Mouse (Mus musculus) midbrain, embryonic 12.5 days (tissue): ENCODE measurements around the gene Itpkb. TPM values are rescaled to one million over a fixed set of nuclear protein-coding genes. Genes with fewer than 3 reads are reported as not detected.
"Not testable (repeated sequence)": the region's sequence is repeated elsewhere in the genome, so short reads cannot be mapped to it uniquely, and the experiment has no call there.

ENCODE experiments used
- ATAC-seq: fragments of 200-750 bp; cut with Nextera tagmentation; 2 replicates; pipeline ENCODE4 v1.8.0; 2017; ENCODE audit warnings: low read depth, moderate TSS enrichment, moderate library complexity; ENCODE audit not compliant: low FRiP score
- H3K27ac ChIP-seq: fragments of 300-500 bp; sonication (generic); replicated peaks from 2 replicates; pipeline ENCODE4 v1.5.1; 2016; ENCODE audit warnings: mild to moderate bottlenecking
- H3K27me3 ChIP-seq: fragments of 300-500 bp; sonication (generic); 2 replicates; pipeline ENCODE4 v1.6.1; 2016; ENCODE audit warnings: mild to moderate bottlenecking
- H3K36me3 ChIP-seq: fragments of 300-500 bp; sonication (generic); 2 replicates; pipeline ENCODE4 v1.6.1; 2016
- H3K4me1 ChIP-seq: fragments of 300-500 bp; sonication (generic); 2 replicates; pipeline ENCODE4 v1.6.1; 2016
- H3K4me2 ChIP-seq: fragments of 300-500 bp; sonication (generic); replicated peaks from 2 replicates; pipeline ENCODE4 v1.6.1; 2016; ENCODE audit warnings: mild to moderate bottlenecking, moderate library complexity
- H3K4me3 ChIP-seq: fragments of 300-500 bp; sonication (generic); 2 replicates; pipeline ENCODE4 v1.5.1; 2016; ENCODE audit warnings: mild to moderate bottlenecking
- H3K9ac ChIP-seq: fragments of 300-500 bp; sonication (generic); replicated peaks from 2 replicates; pipeline ENCODE4 v1.6.1; 2016; ENCODE audit warnings: mild to moderate bottlenecking, moderate library complexity
- H3K9me3 ChIP-seq: fragments of 300-500 bp; sonication (generic); 2 replicates; pipeline ENCODE4 v1.6.1; 2016; ENCODE audit warnings: mild to moderate bottlenecking
- WGBS: fragments of 180-500 bp; shearing (Covaris S2); methylation state at CpG from one replicate; pipeline ENCODE4 v1.1.7; 2016; 5-methylcytosine and 5-hydroxymethylcytosine counted together
- polyA plus RNA-seq: library from polyadenylated mRNA; unstranded; fragments of >200 nt; fragmentation: Nextera tagmentation; extraction: Ambion mirVana; gene quantifications from 2 replicates; pipeline ENCODE4 v1.2.1, GENCODE M21; 2016

Gene Itpkb
- polyA plus RNA-seq, 1 experiment from 2014 or later, result 5.2 TPM

DNA sequence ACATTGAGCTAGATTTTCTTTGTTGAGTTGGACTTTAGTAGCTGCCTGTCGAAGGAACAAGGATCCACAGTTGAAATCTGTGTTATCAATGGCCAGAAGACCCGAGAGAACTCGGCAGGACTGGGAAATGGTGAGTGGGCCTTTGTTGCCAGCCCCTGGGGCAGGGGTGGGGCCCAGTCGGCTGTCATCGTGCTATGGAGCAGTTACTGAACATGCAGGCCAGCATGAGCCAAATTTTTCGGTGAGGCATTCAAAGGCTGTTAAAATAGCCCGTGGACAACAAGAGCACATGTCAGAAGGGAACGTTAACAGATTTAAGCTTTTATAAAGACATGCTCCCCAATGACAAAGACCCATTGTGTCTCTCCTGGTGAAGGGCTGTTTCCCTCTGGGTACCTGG lies 52.1 kb downstream of the Itpkb start:
- H3K4me2 ChIP-seq, result no peak overlapping the region
- no peak for ATAC-seq
- 55% methylated on average over 8 of the region's 8 CpGs for WGBS
- H3K4me3 ChIP-seq, result no peak overlapping the region
- H3K27ac ChIP-seq, result no peak overlapping the region
- no peaks in the 10 kb centered on the region for H3K9me3 ChIP-seq
- H3K27me3 ChIP-seq, result no peaks in the 10 kb centered on the region
- H3K9ac ChIP-seq, result no peak overlapping the region
- no peaks in the 10 kb centered on the region for H3K36me3 ChIP-seq
- peaks cover 17% of the 10 kb centered on the region for H3K4me1 ChIP-seq

DNA sequence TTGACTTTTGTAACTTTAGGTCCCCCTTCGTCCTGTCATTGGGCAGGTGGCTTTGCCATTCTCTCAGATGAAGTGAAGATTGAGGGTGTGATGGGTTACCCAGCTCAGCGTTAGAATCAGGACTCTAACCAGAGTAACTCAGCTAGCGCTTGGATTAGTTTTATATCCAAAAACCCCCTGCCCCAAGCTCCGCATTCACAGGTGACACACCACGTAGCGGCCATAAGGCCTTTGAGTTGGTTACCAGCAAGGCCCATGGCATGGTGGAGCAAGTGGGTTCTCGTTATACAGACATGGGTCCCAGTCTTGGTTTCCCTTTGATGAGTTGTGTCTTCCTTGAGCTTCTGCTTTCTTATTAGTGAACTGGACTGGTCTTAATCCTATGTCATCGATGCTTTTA lies 53.6 kb downstream of the Itpkb start:
- Histone ChIP-seq H3K36me3 (no peaks in the 10 kb centered on the region), H3K4me3 (no peak overlapping the region), H3K27ac (no peak overlapping the region), H3K4me1 (peaks cover 20% of the 10 kb centered on the region), H3K27me3 (no peaks in the 10 kb centered on the region), H3K4me2 (no peak overlapping the region), H3K9ac (no peak overlapping the region), H3K9me3 (no peaks in the 10 kb centered on the region)
- 94% methylated on average over 8 of the region's 8 CpGs for WGBS
- no peak for ATAC-seq

DNA sequence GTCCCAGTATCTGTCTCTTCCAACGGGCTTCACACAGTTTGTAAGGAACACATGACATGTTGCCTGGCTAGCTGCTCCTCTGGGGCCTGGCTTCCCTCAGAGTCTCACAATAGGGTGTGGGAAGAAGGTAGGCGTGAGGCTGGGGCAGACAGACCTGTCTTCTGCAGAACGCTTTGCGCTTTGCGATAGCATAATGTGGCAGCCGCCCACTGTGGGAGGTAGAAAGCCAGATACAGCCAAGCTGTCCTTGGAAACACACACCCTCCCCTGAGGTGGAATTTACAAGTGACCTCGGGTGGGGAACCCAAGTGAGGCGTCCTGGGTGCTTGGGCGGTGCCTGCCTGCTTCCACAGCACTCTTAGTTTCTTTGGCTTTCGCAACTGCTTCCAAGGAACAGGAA lies 54.2 kb downstream of the Itpkb start:
- no peak overlapping the region for H3K4me2 ChIP-seq
- no peak for ATAC-seq
- peaks cover 20% of the 10 kb centered on the region for H3K4me1 ChIP-seq
- no peaks in the 10 kb centered on the region for H3K36me3 ChIP-seq
- no peak overlapping the region for H3K4me3 ChIP-seq
- no peaks in the 10 kb centered on the region for H3K27me3 ChIP-seq
- WGBS, result 70% methylated on average over 10 of the region's 10 CpGs
- no peak overlapping the region for H3K27ac ChIP-seq
- H3K9me3 ChIP-seq, result no peaks in the 10 kb centered on the region
- no peak overlapping the region for H3K9ac ChIP-seq

DNA sequence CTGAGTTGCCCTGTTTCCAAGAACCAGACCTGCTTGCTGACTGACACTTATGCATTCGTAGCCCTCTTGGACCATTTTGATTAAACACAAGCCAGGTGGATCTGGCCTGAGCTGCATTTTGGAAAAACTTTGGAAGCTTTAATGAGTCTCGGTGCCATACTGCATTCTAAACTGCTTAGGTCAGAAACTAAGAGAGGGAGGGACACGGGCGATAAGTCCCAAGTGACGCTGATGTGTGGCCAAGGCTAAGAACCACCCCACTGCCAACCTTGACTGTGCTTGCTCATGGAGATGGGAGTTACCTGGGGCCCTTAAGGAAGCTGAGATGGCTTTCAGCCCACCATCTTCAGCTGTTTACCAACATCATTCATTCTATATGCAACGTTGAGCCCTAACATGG lies 55.0 kb downstream of the Itpkb start:
- Histone ChIP-seq H3K4me2 (no peak overlapping the region), H3K9ac (no peak overlapping the region), H3K27ac (no peak overlapping the region), H3K36me3 (no peaks in the 10 kb centered on the region), H3K4me1 (peaks cover 20% of the 10 kb centered on the region), H3K27me3 (no peaks in the 10 kb centered on the region), H3K4me3 (no peak overlapping the region), H3K9me3 (no peaks in the 10 kb centered on the region)
- WGBS, result 90% methylated on average over 6 of the region's 6 CpGs
- no peak for ATAC-seq

DNA sequence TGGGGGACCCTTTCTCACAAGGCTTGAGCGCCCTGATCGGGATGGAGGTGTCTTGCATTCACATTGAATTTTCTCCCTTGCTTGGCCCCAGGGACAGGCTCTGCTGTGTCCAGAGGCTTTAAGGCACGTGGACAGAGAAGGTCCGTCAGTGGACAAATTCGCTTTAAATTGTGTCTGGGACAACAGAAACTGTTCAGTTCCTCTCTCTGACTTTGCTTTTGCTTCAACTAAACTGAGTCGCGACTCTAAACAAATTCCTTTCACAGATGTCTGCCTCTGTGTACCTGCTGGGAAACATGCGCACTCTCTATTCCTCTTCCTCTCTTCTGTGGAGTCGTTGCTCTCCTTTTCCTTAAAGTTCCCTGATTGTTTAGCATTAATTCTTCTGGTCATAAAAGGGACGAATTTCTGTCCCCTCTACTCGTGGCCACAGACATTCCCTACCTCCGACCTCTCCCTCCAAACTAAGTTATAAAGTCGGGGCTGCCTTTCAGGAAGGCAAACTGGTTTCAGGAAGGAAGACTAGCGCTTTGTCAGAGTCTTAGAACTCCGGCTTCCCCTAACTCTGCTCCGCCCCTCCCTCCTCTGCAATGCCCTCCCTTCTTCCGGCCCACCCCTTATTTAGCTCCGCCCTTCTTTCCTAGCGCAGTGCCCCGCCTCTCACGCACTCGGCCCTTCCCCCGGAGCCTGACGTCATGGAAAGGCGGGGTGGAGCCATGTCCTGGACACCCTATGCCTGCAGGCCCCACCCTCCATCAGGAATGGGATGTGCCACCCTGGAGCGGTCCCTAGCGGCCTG lies 56.9 kb downstream of the Itpkb start:
- 1% methylated on average over 27 of the region's 27 CpGs for WGBS
- Histone ChIP-seq H3K4me2 (peak overlapping the region; percentile 66), H3K27ac (peak overlapping the region; percentile 47)

DNA sequence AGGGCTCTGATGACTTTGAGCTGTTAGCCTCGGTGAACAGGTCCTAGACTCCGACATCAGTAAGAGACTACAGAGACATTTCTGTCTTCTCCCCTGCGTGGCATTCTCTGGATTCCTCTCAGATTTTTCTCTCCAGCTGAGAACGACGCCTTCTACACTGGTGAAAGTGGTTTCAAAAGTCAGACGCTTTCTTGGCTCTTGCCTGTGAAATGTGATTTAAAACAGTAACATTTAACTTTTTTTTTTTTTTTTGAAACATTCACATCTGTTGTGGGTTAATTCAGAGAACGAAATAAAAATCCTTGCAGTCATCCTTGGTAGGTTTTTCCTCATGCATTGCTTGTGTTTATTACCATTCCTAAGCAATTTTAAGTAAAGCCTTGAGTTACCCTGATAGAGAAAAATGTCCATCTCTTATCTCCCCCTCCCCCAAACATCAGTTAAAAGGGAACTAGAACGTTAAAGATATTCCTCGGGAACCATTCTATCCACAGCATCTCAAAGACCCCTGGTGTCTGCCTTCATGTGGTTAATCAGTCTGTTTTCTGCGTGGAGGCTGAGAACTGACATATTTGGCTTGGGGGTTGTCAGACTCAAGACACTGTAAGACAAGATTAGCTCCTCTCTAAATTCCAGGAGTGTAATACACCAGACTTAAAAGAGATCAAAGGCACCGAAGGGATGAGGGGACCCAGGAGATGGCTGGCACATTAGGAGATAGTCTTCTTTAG lies 57.6 kb downstream of the Itpkb start:
- WGBS, result 16% methylated on average over 11 of the region's 11 CpGs
- Histone ChIP-seq H3K9me3 (no peaks in the 10 kb centered on the region), H3K4me3 (peak overlapping the region; percentile 44), H3K36me3 (no peaks in the 10 kb centered on the region), H3K27ac (no peak overlapping the region; the same call in 1 of the 2 replicates), H3K4me2 (peak overlapping the region; percentile 66), H3K4me1 (peaks cover 15% of the 10 kb centered on the region), H3K9ac (0 out of 2 replicates have a peak overlapping the region, but pooled peaks have one; percentile 16), H3K27me3 (no peaks in the 10 kb centered on the region)
- ATAC-seq, result no peak

More for the DNA sequence above, 56.9 kb downstream of the Itpkb start:
- Histone ChIP-seq H3K9me3 (no peaks in the 10 kb centered on the region), H3K4me1 (peaks cover 19% of the 10 kb centered on the region), H3K9ac (peak overlapping the region; percentile 43), H3K36me3 (no peaks in the 10 kb centered on the region), H3K4me3 (peak overlapping the region; percentile 44), H3K27me3 (no peaks in the 10 kb centered on the region)
- ATAC-seq, result peak; percentile 97

DNA sequence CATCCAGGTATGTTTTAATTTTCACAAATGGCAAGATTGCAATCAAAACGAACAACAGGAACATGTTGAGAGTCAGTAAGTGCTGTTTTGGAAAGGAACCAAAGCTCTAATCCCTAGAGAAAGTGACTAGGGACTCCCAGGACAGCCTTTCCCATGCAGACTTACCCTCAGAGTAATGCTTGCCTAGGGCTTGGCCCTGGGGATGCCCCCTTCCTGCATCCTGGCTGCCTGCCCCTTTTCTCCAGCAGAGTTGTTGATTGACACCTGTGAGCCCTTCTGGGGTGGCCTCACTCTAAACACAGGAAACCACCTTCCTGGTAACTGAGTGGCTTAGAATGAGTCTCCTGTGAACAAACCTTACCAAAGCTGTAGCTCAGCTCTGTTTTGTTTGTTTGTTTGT lies 58.2 kb downstream of the Itpkb start:
- Histone ChIP-seq H3K9ac (no peak overlapping the region), H3K4me3 (no peak overlapping the region), H3K27me3 (no peaks in the 10 kb centered on the region), H3K27ac (no peak overlapping the region), H3K4me1 (peaks cover 15% of the 10 kb centered on the region), H3K4me2 (no peak overlapping the region), H3K9me3 (no peaks in the 10 kb centered on the region), H3K36me3 (no peaks in the 10 kb centered on the region)
- no peak for ATAC-seq
- WGBS, result 63% methylated on average over 1 of the region's 1 CpGs

DNA sequence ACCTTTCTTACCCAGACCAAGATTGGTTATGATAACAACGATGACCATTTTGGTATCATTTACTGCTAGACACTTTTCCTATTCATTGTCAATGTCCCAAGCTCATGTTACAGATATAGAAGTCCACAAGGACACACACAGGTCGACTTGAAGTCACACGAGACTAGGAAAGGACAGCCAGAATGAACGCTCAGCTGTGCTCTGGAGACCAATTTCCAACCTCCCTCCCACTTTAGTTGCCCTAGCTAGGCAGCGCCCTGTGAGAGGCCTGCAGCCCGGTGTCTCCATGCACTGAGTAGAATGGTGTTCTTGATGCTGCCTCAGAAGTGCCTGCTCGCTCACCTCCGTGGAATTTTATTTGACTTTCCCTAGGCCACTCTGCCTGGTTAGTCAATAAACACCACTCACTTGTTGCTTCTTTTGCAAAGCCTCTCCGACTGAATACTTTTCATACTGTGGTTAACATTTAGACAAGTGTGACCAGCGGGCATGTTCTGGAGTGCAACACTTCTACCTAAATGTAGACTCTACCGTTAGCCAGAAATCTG lies 59.0 kb downstream of the Itpkb start:
- ATAC-seq, H3K36me3 ChIP-seq, H3K27ac ChIP-seq, H3K4me2 ChIP-seq, H3K9me3 ChIP-seq, H3K4me3 ChIP-seq, H3K27me3 ChIP-seq, H3K9ac ChIP-seq: not testable (repeated sequence)
- peaks cover 15% of the 10 kb centered on the region for H3K4me1 ChIP-seq
- 87% methylated on average over 11 of the region's 11 CpGs for WGBS

DNA sequence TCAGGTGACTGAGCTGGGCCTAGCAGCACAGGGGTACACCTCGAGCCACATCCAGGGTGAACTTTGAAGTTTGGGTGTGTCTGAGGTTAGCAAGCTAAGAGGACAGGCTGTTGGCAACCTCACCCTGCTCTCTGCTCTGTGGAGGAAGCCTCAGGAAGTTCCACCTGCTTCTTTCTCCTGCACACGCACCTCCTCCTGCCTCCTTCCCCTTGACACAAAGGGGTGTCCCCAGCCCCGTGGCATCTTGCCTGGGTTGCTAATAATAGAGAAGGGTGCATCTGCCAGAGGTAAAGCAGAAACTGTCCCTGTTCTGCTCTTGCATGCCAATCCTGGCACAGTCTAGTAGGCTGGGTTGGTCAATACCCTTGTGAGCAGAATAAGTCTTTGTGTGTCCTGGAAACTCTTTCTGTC lies 60.0 kb downstream of the Itpkb start:
- no peaks in the 10 kb centered on the region for H3K9me3 ChIP-seq
- H3K27ac ChIP-seq, result no peak overlapping the region
- WGBS, result 82% methylated on average over 3 of the region's 3 CpGs
- no peak overlapping the region for H3K9ac ChIP-seq
- no peaks in the 10 kb centered on the region for H3K27me3 ChIP-seq
- ATAC-seq, result no peak
- peaks cover 13% of the 10 kb centered on the region for H3K4me1 ChIP-seq
- no peak overlapping the region for H3K4me2 ChIP-seq
- H3K4me3 ChIP-seq, result no peak overlapping the region
- H3K36me3 ChIP-seq, result no peaks in the 10 kb centered on the region

DNA sequence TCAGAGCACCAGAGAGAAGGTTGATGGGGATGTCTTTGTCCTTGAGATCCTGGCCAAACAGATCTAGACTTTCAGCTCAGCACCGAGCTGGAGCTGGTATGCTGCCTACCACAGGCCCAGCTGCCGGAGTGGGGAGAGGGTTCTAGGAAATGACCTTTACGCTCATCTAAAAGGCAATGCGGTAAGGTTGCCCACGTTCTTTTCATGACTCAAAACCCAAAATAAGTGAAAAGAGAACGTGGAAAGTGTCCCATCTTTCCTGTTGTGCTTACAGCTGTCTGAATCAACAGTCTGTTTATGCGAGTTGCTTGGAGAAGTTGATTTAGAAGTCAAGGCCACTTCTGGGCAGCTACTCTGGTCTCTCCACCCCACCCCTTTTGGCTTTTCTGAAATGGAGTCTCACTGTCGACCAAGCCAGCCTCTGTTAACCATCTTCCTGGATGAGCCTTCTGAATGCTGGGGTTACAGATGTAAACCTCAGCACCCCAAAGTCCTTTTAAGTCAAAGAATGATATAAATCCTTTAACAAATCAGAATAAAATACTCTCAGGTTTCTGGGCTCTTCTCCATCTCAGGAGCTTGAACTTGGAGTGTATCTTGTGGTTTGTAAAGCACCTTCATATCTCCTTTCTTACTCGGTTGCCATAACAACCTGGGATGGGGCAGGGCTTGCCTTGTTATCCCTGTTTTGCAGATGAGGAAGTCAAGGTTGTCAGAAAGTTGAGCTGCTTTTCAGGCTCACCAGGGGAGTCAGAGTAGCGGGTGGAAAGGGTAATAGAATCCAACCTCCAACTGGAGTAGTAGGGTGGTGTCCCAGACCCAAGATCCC lies 60.7 kb downstream of the Itpkb start:
- H3K9ac ChIP-seq, result no peak overlapping the region
- 79% methylated on average over 10 of the region's 10 CpGs for WGBS
- H3K27ac ChIP-seq, result no peak overlapping the region
- peaks cover 13% of the 10 kb centered on the region for H3K4me1 ChIP-seq
- no peak overlapping the region for H3K4me2 ChIP-seq
- no peak overlapping the region for H3K4me3 ChIP-seq
- no peak for ATAC-seq
- no peaks in the 10 kb centered on the region for H3K36me3 ChIP-seq
- no peaks in the 10 kb centered on the region for H3K27me3 ChIP-seq
- no peaks in the 10 kb centered on the region for H3K9me3 ChIP-seq

DNA sequence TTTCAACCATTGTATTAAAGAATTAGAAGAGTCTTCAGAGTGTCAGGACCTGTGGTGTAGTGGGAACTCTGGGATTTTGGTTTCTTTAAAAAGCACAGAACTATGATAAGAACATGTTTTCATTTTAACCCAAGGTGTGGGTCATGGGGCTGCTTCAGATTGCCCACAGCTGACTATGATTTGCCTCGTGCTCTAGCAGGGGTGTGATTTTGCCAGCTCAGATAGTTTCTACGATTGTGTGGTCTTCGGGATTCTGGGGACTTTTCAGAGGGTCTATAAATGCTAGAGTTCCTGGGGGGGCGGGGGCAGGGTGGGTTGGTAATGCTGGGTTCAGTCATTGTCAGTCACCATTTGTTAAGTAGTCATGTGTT lies 61.3 kb downstream of the Itpkb start:
- Histone ChIP-seq H3K27me3 (no peaks in the 10 kb centered on the region), H3K4me1 (peaks cover 9% of the 10 kb centered on the region), H3K36me3 (no peaks in the 10 kb centered on the region), H3K4me2 (no peak overlapping the region), H3K9me3 (no peaks in the 10 kb centered on the region), H3K4me3 (no peak overlapping the region), H3K9ac (no peak overlapping the region), H3K27ac (no peak overlapping the region)
- ATAC-seq, result no peak
- 94% methylated on average over 4 of the region's 4 CpGs for WGBS
